Mouse (Mus musculus) megakaryocyte progenitor cell, adult 5-6 weeks (primary cell): Measurements from ENCODE around the gene 1700003E16Rik. TPM values are rescaled to one million over a fixed set of nuclear protein-coding genes. Genes with fewer than 3 reads are reported as not detected.

Source experiments
- ATAC-seq: replicated peaks from 2 replicates; pipeline ENCODE4 v1.8.0; 2016; ENCODE audit warnings: mild to moderate bottlenecking, moderate TSS enrichment, inconsistent platforms; ENCODE audit not compliant: poor library complexity
- total RNA-seq, 2 experiments: library from RNA; stranded (forward) in 1 of 2; stranded (reverse) in 1 of 2; fragments of 157-497, 149-512 nt in 1 of 2; fragments of 200-1000 nt in 1 of 2; gene quantifications; 2 replicates each; pipeline versions ENCODE4 v1.2.3 to v1.2.4; 2015 to 2017

1700003E16Rik gene
- total RNA-seq, 2 experiments from 2014 or later = not detected

GRCm38 (mm10) chr6:83153485-83153884, 2.7 kb upstream of the 1700003E16Rik start:
- ATAC-seq = no peak

GRCm38 (mm10) chr6:83155552-83156238, 509 bp upstream of the 1700003E16Rik start:
- ATAC-seq = no peak

- peak; percentile 49 for ATAC-seq
These were observed 3.3 kb downstream of the 1700003E16Rik start for GRCm38 (mm10) chr6:83159456-83159855.

GRCm38 (mm10) chr6:83161442-83161841, 5.2 kb downstream of the 1700003E16Rik start:
- no peak for ATAC-seq

GRCm38 (mm10) chr6:83161921-83162641, 5.9 kb downstream of the 1700003E16Rik start:
- no peak for ATAC-seq

- ATAC-seq = peak; percentile 45
These were observed 6.5 kb downstream of the 1700003E16Rik start for GRCm38 (mm10) chr6:83162701-83163100.

- no peak for ATAC-seq
These were observed 8.9 kb downstream of the 1700003E16Rik start for GRCm38 (mm10) chr6:83165026-83165606.

- peak; percentile 86 for ATAC-seq
These were observed 9.5 kb downstream of the 1700003E16Rik start, which contains the start of gene Dctn1 for GRCm38 (mm10) chr6:83165607-83166242. Gene Dctn1, plus strand, starts transcription at chr6:83165920.

GRCm38 (mm10) chr6:83166243-83166630, 10.0 kb downstream of the 1700003E16Rik start:
- ATAC-seq = peak; percentile 52

GRCm38 (mm10) chr6:83169872-83170271, 13.7 kb downstream of the 1700003E16Rik start:
- no peak for ATAC-seq

GRCm38 (mm10) chr6:83171063-83171462, 14.9 kb downstream of the 1700003E16Rik start:
- ATAC-seq = no peak

- ATAC-seq = no peak
These were observed 16.2 kb downstream of the 1700003E16Rik start for GRCm38 (mm10) chr6:83172240-83172920.

GRCm38 (mm10) chr6:83175996-83176395, 19.8 kb downstream of the 1700003E16Rik start:
- no peak for ATAC-seq

- no peak for ATAC-seq
These were observed 23.4 kb downstream of the 1700003E16Rik start for GRCm38 (mm10) chr6:83179390-83180117.

GRCm38 (mm10) chr6:83180605-83181004, 24.4 kb downstream of the 1700003E16Rik start:
- ATAC-seq = no peak

- ATAC-seq = peak; percentile 61
These were observed 28.7 kb downstream of the 1700003E16Rik start for GRCm38 (mm10) chr6:83184858-83185435.

- peak; percentile 78 for ATAC-seq
These were observed 30.0 kb downstream of the 1700003E16Rik start for GRCm38 (mm10) chr6:83185895-83186861.

GRCm38 (mm10) chr6:83186946-83187345, 30.7 kb downstream of the 1700003E16Rik start:
- ATAC-seq = no peak

GRCm38 (mm10) chr6:83193571-83193970, 37.4 kb downstream of the 1700003E16Rik start:
- no peak for ATAC-seq
